Mouse (Mus musculus) olfactory bulb, adult 2 months (tissue): Measurements from ENCODE around the gene Adamtsl3. TPM values are rescaled to one million over a fixed set of nuclear protein-coding genes. Genes with fewer than 3 reads are reported as not detected.

ENCODE experiments used
- H3K27ac ChIP-seq: fragments of 200-500 bp; 2 replicates; pipeline ENCODE4 v1.5.1; 2012; ENCODE audit warnings: low read depth, low read length; ENCODE audit not compliant: insufficient read depth
- H3K4me1 ChIP-seq: fragments of 200-500 bp; 2 replicates; pipeline ENCODE4 v1.6.1; 2012; ENCODE audit warnings: low read length; ENCODE audit not compliant: control insufficient read depth, insufficient read depth
- H3K4me3 ChIP-seq: fragments of 200-500 bp; 2 replicates; pipeline ENCODE4 v1.5.1; 2012; ENCODE audit warnings: mild to moderate bottlenecking, low read depth, low read length, moderate library complexity; ENCODE audit not compliant: insufficient read depth
- CTCF ChIP-seq: fragments of 200-500 bp; IDR thresholded peaks from 2 replicates; pipeline ENCODE4 v1.5.1; 2012; ENCODE audit warnings: low read depth, mild to moderate bottlenecking, low read length, moderate library complexity; ENCODE audit not compliant: insufficient read depth
- POLR2A ChIP-seq: fragments of 200-500 bp; IDR thresholded peaks from 2 replicates; pipeline ENCODE4 v1.6.1; 2012; ENCODE audit warnings: mild to moderate bottlenecking, low read depth, low read length, moderate library complexity; ENCODE audit not compliant: insufficient read depth
- WGBS: fragments of 180-500 bp; shearing (Covaris S2); methylation state at CpG from one replicate; pipeline ENCODE4 v1.1.7; 2018; 5-methylcytosine and 5-hydroxymethylcytosine counted together
- polyA plus RNA-seq: library from polyadenylated mRNA; stranded (reverse); fragments of >200 nt; gene quantifications from 2 replicates; pipeline ENCODE4 v1.2.4, GENCODE M21; 2012; ENCODE audit warnings: low replicate concordance; ENCODE audit not compliant: missing spikeins, insufficient read depth, insufficient read length

Adamtsl3 gene
- polyA plus RNA-seq, 1 experiment, result not detected

GRCm38 (mm10) chr7:82504101-82504500, 168.6 kb downstream of the Adamtsl3 start:
- Histone ChIP-seq H3K4me3 (no peak overlapping the region), H3K4me1 (no peaks in the 10 kb centered on the region), H3K27ac (no peak overlapping the region)
- WGBS, result 25% methylated on average over 4 of the region's 4 CpGs
- TF ChIP-seq POLR2A (no peak), CTCF (0 out of 2 replicates have a peak, but pooled peaks have one; percentile 18)

GRCm38 (mm10) chr7:82530583-82530982, 195.1 kb downstream of the Adamtsl3 start:
- 88% methylated on average over 5 of the region's 5 CpGs for WGBS
- TF ChIP-seq CTCF, result no peak
- no peak for TF ChIP-seq POLR2A
- no peak overlapping the region for H3K4me3 ChIP-seq

GRCm38 (mm10) chr7:82531376-82531775, 195.9 kb downstream of the Adamtsl3 start:
- Histone ChIP-seq H3K4me1 (no peaks in the 10 kb centered on the region), H3K4me3 (no peak overlapping the region), H3K27ac (no peak overlapping the region)
- TF ChIP-seq POLR2A (no peak), CTCF (no peak)
- 88% methylated on average over 7 of the region's 7 CpGs for WGBS

More at GRCm38 (mm10) chr7:82530583-82530982, 195.1 kb downstream of the Adamtsl3 start:
- Histone ChIP-seq H3K4me1 (no peaks in the 10 kb centered on the region), H3K27ac (no peak overlapping the region)

- no peak for TF ChIP-seq POLR2A
- TF ChIP-seq CTCF, result no peak
- H3K27ac ChIP-seq, result no peak overlapping the region
- WGBS, result 73% methylated on average over 4 of the region's 4 CpGs
Observed at GRCm38 (mm10) chr7:82533188-82533587, 197.7 kb downstream of the Adamtsl3 start.

GRCm38 (mm10) chr7:82533747-82534504, 198.4 kb downstream of the Adamtsl3 start:
- H3K4me3 ChIP-seq, result no peak overlapping the region
- H3K4me1 ChIP-seq, result no peaks in the 10 kb centered on the region
- 58% methylated on average over 12 of the region's 12 CpGs for WGBS
- H3K27ac ChIP-seq, result no peak overlapping the region
- TF ChIP-seq CTCF, result no peak
- TF ChIP-seq POLR2A, result no peak

More at GRCm38 (mm10) chr7:82533188-82533587, 197.7 kb downstream of the Adamtsl3 start:
- H3K4me3 ChIP-seq, result no peak overlapping the region
- no peaks in the 10 kb centered on the region for H3K4me1 ChIP-seq

- TF ChIP-seq CTCF, result no peak
- TF ChIP-seq POLR2A, result no peak
- 80% methylated on average over 6 of the region's 6 CpGs for WGBS
- no peaks in the 10 kb centered on the region for H3K4me1 ChIP-seq
- no peak overlapping the region for H3K27ac ChIP-seq
- H3K4me3 ChIP-seq, result no peak overlapping the region
Observed at GRCm38 (mm10) chr7:82544390-82544919, 209.0 kb downstream of the Adamtsl3 start.

- Histone ChIP-seq H3K27ac (no peak overlapping the region), H3K4me3 (no peak overlapping the region), H3K4me1 (no peaks in the 10 kb centered on the region)
- 82% methylated on average over 1 of the region's 1 CpGs for WGBS
- no peak for TF ChIP-seq CTCF
- TF ChIP-seq POLR2A, result no peak
Observed at GRCm38 (mm10) chr7:82552005-82552404, 216.5 kb downstream of the Adamtsl3 start.

- TF ChIP-seq POLR2A, result no peak
- no peak for TF ChIP-seq CTCF
- Histone ChIP-seq H3K4me3 (no peak overlapping the region), H3K4me1 (no peaks in the 10 kb centered on the region), H3K27ac (no peak overlapping the region)
- 85% methylated on average over 5 of the region's 5 CpGs for WGBS
Observed at GRCm38 (mm10) chr7:82555803-82556202, 220.3 kb downstream of the Adamtsl3 start.

- WGBS, result 92% methylated on average over 10 of the region's 10 CpGs
- TF ChIP-seq CTCF (no peak), POLR2A (no peak)
- H3K27ac ChIP-seq, result no peak overlapping the region
- no peaks in the 10 kb centered on the region for H3K4me1 ChIP-seq
- H3K4me3 ChIP-seq, result no peak overlapping the region
Observed at GRCm38 (mm10) chr7:82556417-82556816, 220.9 kb downstream of the Adamtsl3 start.
